Mouse (Mus musculus) heart, embryonic 11.5 days (tissue): Measurements from ENCODE around the gene Maz. TPM values are rescaled to one million over a fixed set of nuclear protein-coding genes. Genes with fewer than 3 reads are reported as not detected.

Experiments
- ATAC-seq: fragments of 200-750 bp; cut with Nextera tagmentation; replicated peaks from 2 replicates; pipeline ENCODE4 v1.8.0; 2017; ENCODE audit warnings: moderate library complexity; ENCODE audit not compliant: insufficient number of reproducible peaks, low FRiP score, low TSS enrichment
- H3K27ac ChIP-seq: fragments of 300-500 bp; sonication (generic); 2 replicates; pipeline ENCODE4 v1.5.1; 2014; ENCODE audit warnings: mild to moderate bottlenecking, low read depth, low read length
- H3K27me3 ChIP-seq: fragments of 300-500 bp; sonication (generic); 2 replicates; pipeline ENCODE4 v1.6.1; 2014; ENCODE audit warnings: mild to moderate bottlenecking, low read length, mixed read lengths; ENCODE audit not compliant: control insufficient read depth, insufficient read depth
- H3K36me3 ChIP-seq: fragments of 300-500 bp; sonication (generic); 2 replicates; pipeline ENCODE4 v1.6.1; 2014; ENCODE audit warnings: mild to moderate bottlenecking, low read length, moderate library complexity, mixed read lengths; ENCODE audit not compliant: control insufficient read depth, insufficient read depth
- H3K4me1 ChIP-seq: fragments of 300-500 bp; sonication (generic); 2 replicates; pipeline ENCODE4 v1.6.1; 2014; ENCODE audit warnings: low read length; ENCODE audit not compliant: control insufficient read depth, insufficient read depth
- H3K4me2 ChIP-seq: fragments of 300-500 bp; sonication (generic); 2 replicates; pipeline ENCODE4 v1.6.1; 2014; ENCODE audit warnings: mild to moderate bottlenecking, moderate library complexity
- H3K4me3 ChIP-seq: fragments of 300-500 bp; sonication (generic); 2 replicates; pipeline ENCODE4 v1.5.1; 2014; ENCODE audit warnings: low read depth, low read length
- H3K9ac ChIP-seq: fragments of 300-500 bp; sonication (generic); 2 replicates; pipeline ENCODE4 v1.6.1; 2014; ENCODE audit warnings: mild to moderate bottlenecking, low read depth, low read length, moderate library complexity
- H3K9me3 ChIP-seq: fragments of 300-500 bp; sonication (generic); replicated peaks from 2 replicates; pipeline ENCODE4 v1.6.1; 2016; ENCODE audit warnings: low read length; ENCODE audit not compliant: control insufficient read depth
- WGBS: fragments of 180-500 bp; shearing (Covaris S2); extraction: QIAGEN DNeasy Blood & Tissue Kit; methylation state at CpG from one replicate; pipeline ENCODE4 v1.1.7; 2014; ENCODE audit not compliant: insufficient replicate concordance; 5-methylcytosine and 5-hydroxymethylcytosine counted together
- polyA plus RNA-seq: library from polyadenylated mRNA; unstranded; fragments of >200 nt; fragmentation: Nextera tagmentation; extraction: Ambion mirVana; gene quantifications from 2 replicates; pipeline ENCODE4 v1.2.1, GENCODE M21; 2014

Gene Maz
- polyA plus RNA-seq, 1 experiment from 2014 or later = 44.1 TPM

GRCm38 (mm10) chr7:127023272-127023691 is 3.6 kb downstream of the Maz start:
- peak overlapping the region; percentile 97 for H3K9ac ChIP-seq
- peaks cover 51% of the 10 kb centered on the region for H3K4me1 ChIP-seq
- peaks cover 17% of the 10 kb centered on the region for H3K36me3 ChIP-seq
- no peaks in the 10 kb centered on the region for H3K9me3 ChIP-seq
- WGBS = 77% methylated on average over 13 of the region's 13 CpGs
- H3K4me2 ChIP-seq = peak overlapping the region; percentile 96
- no peaks in the 10 kb centered on the region for H3K27me3 ChIP-seq
- H3K4me3 ChIP-seq = peak overlapping the region; percentile 96; the same call in 1 of the 2 replicates
- no peak overlapping the region for H3K27ac ChIP-seq
- no peak for ATAC-seq

- Histone ChIP-seq H3K36me3 (peaks cover 17% of the 10 kb centered on the region), H3K4me2 (peak overlapping the region; percentile 96), H3K9me3 (no peaks in the 10 kb centered on the region), H3K27ac (no peak overlapping the region), H3K9ac (peak overlapping the region; percentile 97), H3K4me3 (no peak overlapping the region), H3K27me3 (no peaks in the 10 kb centered on the region), H3K4me1 (peaks cover 46% of the 10 kb centered on the region)
- no peak for ATAC-seq
- WGBS = 87% methylated on average over 7 of the region's 7 CpGs
Measured at GRCm38 (mm10) chr7:127022528-127023271, 4.1 kb downstream of the Maz start.

GRCm38 (mm10) chr7:127021563-127022527 is 5.0 kb downstream of the Maz start:
- Histone ChIP-seq H3K4me3 (peak overlapping the region; percentile 45), H3K36me3 (peaks cover 17% of the 10 kb centered on the region), H3K4me2 (peak overlapping the region; percentile 77), H3K9me3 (no peaks in the 10 kb centered on the region), H3K4me1 (peaks cover 44% of the 10 kb centered on the region), H3K27me3 (no peaks in the 10 kb centered on the region), H3K9ac (peak overlapping the region; percentile 72), H3K27ac (no peak overlapping the region; the same call in none of the 2 replicates)
- no peak for ATAC-seq
- 44% methylated on average over 5 of the region's 5 CpGs for WGBS

GRCm38 (mm10) chr7:127020901-127021562 is 5.8 kb downstream of the Maz start, which contains the start of the genes Gm42742 and Prrt2:
Gene Gm42742, minus strand, starts transcription at chr7:127021097.
Gene Prrt2, minus strand, starts transcription at chr7:127021211.
- peaks cover 45% of the 10 kb centered on the region for H3K4me1 ChIP-seq
- peak within 1 kb of the TSS; percentile 72 for H3K9ac ChIP-seq
- no peaks in the 10 kb centered on the region for H3K27me3 ChIP-seq
- H3K36me3 ChIP-seq = peaks cover 17% of the 10 kb centered on the region
- peak within 1 kb of the TSS; percentile 45 for H3K4me3 ChIP-seq
- H3K27ac ChIP-seq = no peak within 1 kb of the TSS; the same call in none of the 2 replicates
- peak within 1 kb of the TSS; percentile 77 for H3K4me2 ChIP-seq
- 3% methylated on average over 31 of the region's 37 CpGs for WGBS
- no peak for ATAC-seq
- H3K9me3 ChIP-seq = no peaks in the 10 kb centered on the region

- peaks cover 17% of the 10 kb centered on the region for H3K36me3 ChIP-seq
- 41% methylated on average over 5 of the region's 5 CpGs for WGBS
- no peaks in the 10 kb centered on the region for H3K9me3 ChIP-seq
- peaks cover 50% of the 10 kb centered on the region for H3K4me1 ChIP-seq
- no peaks in the 10 kb centered on the region for H3K27me3 ChIP-seq
- H3K9ac ChIP-seq = peak overlapping the region; percentile 72
- peak overlapping the region; percentile 45 for H3K4me3 ChIP-seq
- H3K27ac ChIP-seq = no peak overlapping the region
- no peak for ATAC-seq
- H3K4me2 ChIP-seq = peak overlapping the region; percentile 77
Measured at GRCm38 (mm10) chr7:127020491-127020890, 6.3 kb downstream of the Maz start.

GRCm38 (mm10) chr7:127020031-127020430 is 6.8 kb downstream of the Maz start:
- peaks cover 19% of the 10 kb centered on the region for H3K36me3 ChIP-seq
- H3K27me3 ChIP-seq = no peaks in the 10 kb centered on the region
- H3K9me3 ChIP-seq = no peaks in the 10 kb centered on the region
- H3K4me1 ChIP-seq = peaks cover 53% of the 10 kb centered on the region
- peak overlapping the region; percentile 77 for H3K4me2 ChIP-seq
- WGBS = 68% methylated on average over 3 of the region's 3 CpGs
- no peak overlapping the region for H3K27ac ChIP-seq
- peak overlapping the region; percentile 45; the same call in 1 of the 2 replicates for H3K4me3 ChIP-seq
- no peak for ATAC-seq
- H3K9ac ChIP-seq = peak overlapping the region; percentile 72; the same call in 1 of the 2 replicates

GRCm38 (mm10) chr7:127019306-127019960 is 7.4 kb downstream of the Maz start:
- Histone ChIP-seq H3K4me1 (peaks cover 54% of the 10 kb centered on the region), H3K36me3 (peaks cover 20% of the 10 kb centered on the region), H3K27ac (no peak overlapping the region), H3K27me3 (no peaks in the 10 kb centered on the region), H3K9ac (no peak overlapping the region), H3K4me3 (peak overlapping the region; percentile 45; the same call in 1 of the 2 replicates), H3K9me3 (no peaks in the 10 kb centered on the region), H3K4me2 (peak overlapping the region; percentile 77)
- 77% methylated on average over 14 of the region's 14 CpGs for WGBS
- no peak for ATAC-seq
